8 mouse cellular contexts compared by ENCODE assay signal in genomic region chr3:96414126-96414950, GRCm38 (mm10). TPM values are rescaled to one million over a fixed set of nuclear protein-coding genes. Genes with fewer than 3 reads are reported as not detected.
DNase-seq lines count a peak whose midpoint lies in the region; ATAC-seq and TF ChIP-seq lines count a peak whose summit lies in the region.

No protein-coding gene starts in this region.

- dilution Hi-C loops in CH12.LX (cut with MboI; ENCODE audit: extremely low pct_ligation_motif_present, extremely low pct_unique_long_range_greater_than_20kb, low sequenced_read_pairs), result no loop called here

- no peak for TF ChIP-seq CTCF in CH12.LX (conservative IDR thresholded peaks at IDR 0.05 in 1 of 2, IDR thresholded peaks at IDR 0.05 in 1 of 2; ENCODE audit: low read depth in 2 of 2, low read length in 2 of 2)
- TF ChIP-seq CTCF in lung, embryonic 14.5 days (IDR thresholded peaks at IDR 0.05; ENCODE audit: low read depth), result no peak

- no peak for TF ChIP-seq EP300 in CH12.LX (IDR thresholded peaks at IDR 0.05; ENCODE audit: low read length)

- H3K27ac ChIP-seq in CH12.LX (ENCODE audit: insufficient read depth, low read depth), result peak overlapping the region; percentile 84
- no peak overlapping the region for H3K27ac ChIP-seq in brown adipose tissue, adult 24 weeks (replicated peaks; ENCODE audit: low read depth, low read length)
- peak overlapping the region; percentile 98 for H3K27ac ChIP-seq in forebrain, embryonic 10.5 days
- peak overlapping the region; percentile 68 for H3K27ac ChIP-seq in heart, embryonic 16.5 days (ENCODE audit: low read length)
- peak overlapping the region; percentile 87 for H3K27ac ChIP-seq in lung, embryonic 14.5 days (ENCODE audit: low read depth)

- peak; percentile 87 for ATAC-seq in heart, embryonic 16.5 days (replicated peaks; ENCODE audit: extremely low read depth, insufficient read depth, low FRiP score)
- peak; percentile 95 for ATAC-seq in lung, embryonic 14.5 days (ENCODE audit: insufficient read depth)
- peak; percentile 58; the same call in 1 of the 2 replicates for ATAC-seq in neutrophil, adult 5-6 weeks (ENCODE audit: extremely low read depth, insufficient number of reproducible peaks, low FRiP score, poor library complexity, severe bottlenecking)

- no peak for TF ChIP-seq RAD21 in CH12.LX (IDR thresholded peaks at IDR 0.05; ENCODE audit: low read depth, low read length)

- no peaks in the 10 kb centered on the region for H3K27me3 ChIP-seq in CH12.LX (replicated peaks)
- peaks cover 27% of the 10 kb centered on the region for H3K27me3 ChIP-seq in forebrain, embryonic 10.5 days (ENCODE audit: poor library complexity, severe bottlenecking)
- H3K27me3 ChIP-seq in heart, embryonic 16.5 days (ENCODE audit: control insufficient read depth, insufficient read depth, low read length), result peaks cover 17% of the 10 kb centered on the region
- H3K27me3 ChIP-seq in lung, embryonic 14.5 days (ENCODE audit: insufficient read depth, low read length), result peaks cover 22% of the 10 kb centered on the region

- H3K36me3 ChIP-seq in CH12.LX (replicated peaks in 1 of 2; ENCODE audit: control insufficient read depth in 1 of 2, insufficient read depth in 1 of 2, low read length in 1 of 2), result peaks cover 0 to 5% of the 10 kb centered on the region in 2 experiments
- peaks cover 8% of the 10 kb centered on the region for H3K36me3 ChIP-seq in forebrain, embryonic 10.5 days (replicated peaks)
- no peaks in the 10 kb centered on the region for H3K36me3 ChIP-seq in heart, embryonic 16.5 days (ENCODE audit: control insufficient read depth, insufficient read depth)
- no peaks in the 10 kb centered on the region for H3K36me3 ChIP-seq in lung, embryonic 14.5 days (ENCODE audit: insufficient read depth)

- no peaks in the 10 kb centered on the region for H3K79me2 ChIP-seq in CH12.LX (replicated peaks; ENCODE audit: control insufficient read depth, extremely low read depth, insufficient read depth, poor library complexity, severe bottlenecking)

- WGBS in forebrain, embryonic 10.5 days, result under 1% methylated on average over 64 of the region's 64 CpGs
- WGBS in heart, embryonic 16.5 days, result under 1% methylated on average over 64 of the region's 64 CpGs
- under 1% methylated on average over 64 of the region's 64 CpGs for WGBS in lung, embryonic 14.5 days

- peak overlapping the region; percentile 90 for H3K4me2 ChIP-seq in CH12.LX (ENCODE audit: insufficient read depth, low read depth, poor library complexity, severe bottlenecking)
- H3K4me2 ChIP-seq in heart, embryonic 16.5 days (ENCODE audit: low read depth, low read length), result peak overlapping the region; percentile 96
- peak overlapping the region; percentile 89 for H3K4me2 ChIP-seq in lung, embryonic 14.5 days

- TF ChIP-seq POLR2A in CH12.LX (IDR thresholded peaks at IDR 0.05; ENCODE audit: low read depth, low read length), result peak; percentile 99

- peak; percentile 91 for DNase-seq in CH12.LX (ENCODE audit: extremely low read depth)
- peak; percentile 95 for DNase-seq in forebrain, embryonic 10.5 days (ENCODE audit: extremely low spot score, low spot score)
- peak; percentile 57 to 74 for DNase-seq in kidney, postnatal 36 days
- peak; percentile 93 for DNase-seq in lung, embryonic 14.5 days
- peak; percentile 88 for DNase-seq in testis, postnatal 14 days (ENCODE audit: low spot score)

- peak overlapping the region; percentile 69 to 88 (median 74) for H3K4me3 ChIP-seq in CH12.LX (replicated peaks in 1 of 3; ENCODE audit: low read depth in 2 of 3, low read length in 2 of 3, poor library complexity in 1 of 3)
- peak overlapping the region; percentile 57 for H3K4me3 ChIP-seq in brown adipose tissue, adult 24 weeks (ENCODE audit: insufficient read depth, low read depth, low read length)
- H3K4me3 ChIP-seq in forebrain, embryonic 10.5 days, result peak overlapping the region; percentile 78
- peak overlapping the region; percentile 80 for H3K4me3 ChIP-seq in heart, embryonic 16.5 days (ENCODE audit: low read length)
- H3K4me3 ChIP-seq in lung, embryonic 14.5 days (ENCODE audit: low read depth, low read length), result peak overlapping the region; percentile 67

- H3K9me3 ChIP-seq in CH12.LX (replicated peaks; ENCODE audit: low read length), result no peaks in the 10 kb centered on the region
- no peaks in the 10 kb centered on the region for H3K9me3 ChIP-seq in forebrain, embryonic 10.5 days
- H3K9me3 ChIP-seq in heart, embryonic 16.5 days (replicated peaks; ENCODE audit: control insufficient read depth, low read length), result no peaks in the 10 kb centered on the region
- H3K9me3 ChIP-seq in lung, embryonic 14.5 days (ENCODE audit: low read depth, low read length), result no peaks in the 10 kb centered on the region

- H3K9ac ChIP-seq in CH12.LX (ENCODE audit: insufficient read depth, low read depth), result peak overlapping the region; percentile 92
- peak overlapping the region; percentile 95 for H3K9ac ChIP-seq in heart, embryonic 16.5 days (ENCODE audit: low read length)
- H3K9ac ChIP-seq in lung, embryonic 14.5 days, result peak overlapping the region; percentile 92

- in situ Hi-C loops in CH12.LX (cut with MboI; ENCODE audit: low pct_ligation_motif_present, low pct_unique_long_range_greater_than_20kb, low sequenced_read_pairs), result loop anchor here (5.0 to 10.0 kb wide), 2 partner anchors 80 to 132 kb away; no protein-coding TSS in a partner anchor

- peaks cover 0 to 14% of the 10 kb centered on the region in 2 experiments; a peak in 2 of 4 replicates for H3K4me1 ChIP-seq in CH12.LX (ENCODE audit: control insufficient read depth in 1 of 2, insufficient read depth in 2 of 2)
- H3K4me1 ChIP-seq in brown adipose tissue, adult 24 weeks (ENCODE audit: control insufficient read depth, insufficient read depth, insufficient read length, low read length), result no peaks in the 10 kb centered on the region
- H3K4me1 ChIP-seq in forebrain, embryonic 10.5 days, result peaks cover 27% of the 10 kb centered on the region
- H3K4me1 ChIP-seq in heart, embryonic 16.5 days (ENCODE audit: control insufficient read depth, insufficient read depth, low read length), result peaks cover 2% of the 10 kb centered on the region; the same call in 1 of the 2 replicates
- H3K4me1 ChIP-seq in lung, embryonic 14.5 days (ENCODE audit: insufficient read depth), result no peaks in the 10 kb centered on the region

TF ChIP-seq in CH12.LX, 34 proteins besides CTCF, POLR2A, EP300 and RAD21 (continues in another document):
- TF ChIP-seq ZKSCAN1 (IDR thresholded peaks at IDR 0.05; ENCODE audit: borderline replicate concordance, low read depth, low read length) (no peak), PAX5 (IDR thresholded peaks at IDR 0.05; ENCODE audit: low read length) (no peak), ELF1 (IDR thresholded peaks at IDR 0.05; ENCODE audit: low read depth, low read length) (peak; percentile 92), E2F4 (IDR thresholded peaks at IDR 0.05; ENCODE audit: insufficient replicate concordance, low read depth, low read length) (no peak), POLR2AphosphoS2 (IDR thresholded peaks at IDR 0.05; ENCODE audit: low read depth, low read length) (peak; percentile 95), JUN (IDR thresholded peaks at IDR 0.05; ENCODE audit: insufficient read depth, low read depth, low read length) (no peak), MXI1 (IDR thresholded peaks at IDR 0.05; ENCODE audit: low read depth, low read length) (peak; percentile 82), SMC3 (IDR thresholded peaks at IDR 0.05; ENCODE audit: low read depth, low read length) (no peak), USF2 (conservative IDR thresholded peaks at IDR 0.05; ENCODE audit: low read depth, low read length) (no peak), MYC (IDR thresholded peaks at IDR 0.05; ENCODE audit: low read depth, low read length) (peak; percentile 96), RCOR1 (conservative IDR thresholded peaks at IDR 0.05; ENCODE audit: low read depth, low read length) (no peak), ZNF384 (IDR thresholded peaks at IDR 0.05; ENCODE audit: low read depth, low read length) (no peak), USF1 (IDR thresholded peaks at IDR 0.05; ENCODE audit: low read depth, low read length) (no peak), BHLHE40 (IDR thresholded peaks at IDR 0.05; ENCODE audit: low read depth, low read length) (no peak), CHD1 (IDR thresholded peaks at IDR 0.05; ENCODE audit: low read depth, low read length) (peak; percentile 90), TCF12 (IDR thresholded peaks at IDR 0.05; ENCODE audit: low read depth, low read length) (peak; percentile 84), MAFK (IDR thresholded peaks at IDR 0.05; ENCODE audit: insufficient replicate concordance, low read length) (no peak), GABPA (IDR thresholded peaks at IDR 0.05; ENCODE audit: insufficient replicate concordance, low read depth, low read length) (no peak), NELFE (IDR thresholded peaks at IDR 0.05; ENCODE audit: low read depth, low read length) (peak; percentile 99), SIN3A (IDR thresholded peaks at IDR 0.05; ENCODE audit: low read length) (peak; percentile 35; the same call in 1 of the 2 replicates), ZC3H11A (IDR thresholded peaks at IDR 0.05; ENCODE audit: low read depth, low read length) (no peak), IRF4 (IDR thresholded peaks at IDR 0.05; ENCODE audit: low read depth, low read length) (no peak), ZMIZ1 (IDR thresholded peaks at IDR 0.05; ENCODE audit: low read depth, low read length) (peak; percentile 98), ETS1 (conservative IDR thresholded peaks at IDR 0.05; ENCODE audit: low read depth, low read length) (no peak), MEF2A (IDR thresholded peaks at IDR 0.05; ENCODE audit: borderline replicate concordance, low read depth, low read length) (no peak; the same call in 1 of the 2 replicates), JUND (conservative IDR thresholded peaks at IDR 0.05; ENCODE audit: low read depth, low read length) (no peak), TBP (conservative IDR thresholded peaks at IDR 0.05; ENCODE audit: low read depth, low read length) (peak; percentile 97), MAZ (IDR thresholded peaks at IDR 0.05; ENCODE audit: low read depth, low read length) (no peak), CHD2 (IDR thresholded peaks at IDR 0.05; ENCODE audit: low read length) (peak; percentile 56)

RNA-seq across cellular contexts. Expression of gene BC107364, which starts 37.8 kb away (rescaled TPM):
- total RNA-seq in CH12.LX (2012; rRNA removed) (0.13 TPM in 1 of 2 replicates, not detected in the other), CH12.LX (2014; rRNA removed) (not detected in 2 replicates)
- not detected in 2 replicates for polyA plus RNA-seq in CH12.LX (2012; ENCODE audit: insufficient read length, low read depth)
- polyA plus RNA-seq in brown adipose tissue, adult 24 weeks (2012; ENCODE audit: insufficient read depth, insufficient read length, missing spikeins), result not detected in 2 replicates
- polyA plus RNA-seq in forebrain, embryonic 10.5 days (2016; fragmentation: Nextera tagmentation; extraction: Ambion mirVana), result 0.20 TPM in 1 of 2 replicates, not detected in the other
- polyA plus RNA-seq in heart, embryonic 16.5 days (2015; fragmentation: Nextera tagmentation; extraction: Ambion mirVana), result 1.3 and 1.5 TPM in 2 replicates
- not detected in 2 replicates for polyA plus RNA-seq in lung, embryonic 14.5 days (2014; fragmentation: Nextera tagmentation; extraction: Ambion mirVana)
- total RNA-seq in neutrophil, adult 5-6 weeks (2017), result not detected in 2 replicates
